Mouse (Mus musculus): ENCODE data around the gene Pla2g4a.

- TF ChIP-seq GATA1 (IDR thresholded peaks at IDR 0.05; ENCODE audit: low read length), result no peak
- no peak for TF ChIP-seq TAL1 (IDR thresholded peaks at IDR 0.05; ENCODE audit: low read length)
Measured at GRCm38 (mm10) chr1:149836496-149836895, 124.6 kb downstream of the Pla2g4a start.
